Mouse (Mus musculus) liver, embryonic 13.5 days (tissue): Measurements from ENCODE around the gene Sar1b. TPM values are rescaled to one million over a fixed set of nuclear protein-coding genes. Genes with fewer than 3 reads are reported as not detected.

Experiments used
- ATAC-seq: fragments of 200-750 bp; cut with Nextera tagmentation; 2 replicates; pipeline ENCODE4 v1.8.0; 2017; ENCODE audit warnings: low read depth, mild to moderate bottlenecking, moderate number of reproducible peaks, moderate library complexity
- DNase-seq: peaks from one replicate; pipeline ENCODE4 v3.0.0; 2022
- H3K27ac ChIP-seq: fragments of 300-500 bp; sonication (generic); 2 replicates; pipeline ENCODE4 v1.5.1; 2015; ENCODE audit warnings: moderate library complexity, mild to moderate bottlenecking, inconsistent platforms
- H3K27me3 ChIP-seq: fragments of 300-500 bp; sonication (generic); 2 replicates; pipeline ENCODE4 v1.6.1; 2015; ENCODE audit warnings: mild to moderate bottlenecking, inconsistent platforms
- H3K36me3 ChIP-seq: fragments of 300-500 bp; sonication (generic); 2 replicates; pipeline ENCODE4 v1.6.1; 2015; ENCODE audit warnings: mild to moderate bottlenecking, inconsistent platforms
- H3K4me1 ChIP-seq: fragments of 300-500 bp; sonication (generic); replicated peaks from 2 replicates; pipeline ENCODE4 v1.6.1; 2015; ENCODE audit warnings: inconsistent platforms
- H3K4me2 ChIP-seq: fragments of 300-500 bp; sonication (generic); 2 replicates; pipeline ENCODE4 v1.6.1; 2015; ENCODE audit warnings: inconsistent platforms, mild to moderate bottlenecking, moderate library complexity
- H3K4me3 ChIP-seq: fragments of 300-500 bp; sonication (generic); replicated peaks from 2 replicates; pipeline ENCODE4 v1.5.1; 2015; ENCODE audit warnings: mild to moderate bottlenecking, inconsistent platforms
- H3K9ac ChIP-seq: fragments of 300-500 bp; sonication (generic); 2 replicates; pipeline ENCODE4 v1.6.1; 2015; ENCODE audit warnings: mild to moderate bottlenecking, inconsistent platforms
- H3K9me3 ChIP-seq: fragments of 300-500 bp; sonication (generic); replicated peaks from 2 replicates; pipeline ENCODE4 v1.6.1; 2016; ENCODE audit warnings: inconsistent platforms
- WGBS: fragments of 180-500 bp; shearing (Covaris S2); methylation state at CpG from one replicate; pipeline ENCODE4 v1.1.7; 2015; ENCODE audit not compliant: insufficient replicate concordance; 5-methylcytosine and 5-hydroxymethylcytosine counted together
- polyA plus RNA-seq: library from polyadenylated mRNA; unstranded; fragments of >200 nt; fragmentation: Nextera tagmentation; extraction: Ambion mirVana; gene quantifications from 2 replicates; pipeline ENCODE4 v1.2.1, GENCODE M21; 2015

Gene Sar1b
- polyA plus RNA-seq, 1 experiment from 2014 or later = 90.3 TPM

- DNase-seq (no peak), ATAC-seq (peak; percentile 85)
- no peaks in the 10 kb centered on the region; the same call in 1 of the 2 replicates for H3K36me3 ChIP-seq
- WGBS = 71% methylated on average over 4 of the region's 4 CpGs
- H3K9me3 ChIP-seq = no peaks in the 10 kb centered on the region
- H3K4me1 ChIP-seq = peaks cover 47% of the 10 kb centered on the region
- peak overlapping the region; percentile 13; the same call in 1 of the 2 replicates for H3K4me2 ChIP-seq
- no peak overlapping the region for H3K4me3 ChIP-seq
- H3K9ac ChIP-seq = peak overlapping the region; percentile 30; the same call in 1 of the 2 replicates
- H3K27me3 ChIP-seq = no peaks in the 10 kb centered on the region
- peak overlapping the region; percentile 71 for H3K27ac ChIP-seq
Observed at GRCm38 (mm10) chr11:51831962-51832909, 68.7 kb downstream of the Sar1b start.

- WGBS = 64% methylated on average over 5 of the region's 5 CpGs
- H3K27me3 ChIP-seq = no peaks in the 10 kb centered on the region
- 0 out of 2 replicates have a peak overlapping the region, but pooled peaks have one; percentile 13 for H3K4me2 ChIP-seq
- H3K9me3 ChIP-seq = no peaks in the 10 kb centered on the region
- DNase-seq = no peak
- H3K27ac ChIP-seq = peak overlapping the region; percentile 47
- peaks cover 55% of the 10 kb centered on the region for H3K4me1 ChIP-seq
- no peak overlapping the region for H3K9ac ChIP-seq
- H3K36me3 ChIP-seq = no peaks in the 10 kb centered on the region; the same call in 1 of the 2 replicates
- no peak for ATAC-seq
- no peak overlapping the region for H3K4me3 ChIP-seq
Observed at GRCm38 (mm10) chr11:51832992-51833391, 69.5 kb downstream of the Sar1b start.

- no peak overlapping the region for H3K4me2 ChIP-seq
- 65% methylated on average over 10 of the region's 10 CpGs for WGBS
Observed at GRCm38 (mm10) chr11:51833393-51834066, 70.0 kb downstream of the Sar1b start.

GRCm38 (mm10) chr11:51834067-51834411, 70.6 kb downstream of the Sar1b start:
- 82% methylated on average over 8 of the region's 8 CpGs for WGBS
- ATAC-seq (no peak), DNase-seq (no peak)
- Histone ChIP-seq H3K9me3 (no peaks in the 10 kb centered on the region), H3K9ac (no peak overlapping the region), H3K4me2 (no peak overlapping the region), H3K27me3 (no peaks in the 10 kb centered on the region), H3K36me3 (no peaks in the 10 kb centered on the region; the same call in 1 of the 2 replicates), H3K27ac (no peak overlapping the region), H3K4me3 (no peak overlapping the region), H3K4me1 (peaks cover 65% of the 10 kb centered on the region)

More at GRCm38 (mm10) chr11:51833393-51834066, 70.0 kb downstream of the Sar1b start:
- ATAC-seq = no peak
- H3K9ac ChIP-seq = no peak overlapping the region
- H3K27ac ChIP-seq = peak overlapping the region; percentile 47
- no peaks in the 10 kb centered on the region for H3K27me3 ChIP-seq
- H3K4me3 ChIP-seq = no peak overlapping the region
- H3K36me3 ChIP-seq = no peaks in the 10 kb centered on the region; the same call in 1 of the 2 replicates
- peaks cover 60% of the 10 kb centered on the region for H3K4me1 ChIP-seq
- no peak for DNase-seq
- H3K9me3 ChIP-seq = no peaks in the 10 kb centered on the region

- H3K27ac ChIP-seq = no peak overlapping the region
- H3K27me3 ChIP-seq = no peaks in the 10 kb centered on the region
- no peaks in the 10 kb centered on the region for H3K9me3 ChIP-seq
- WGBS = 88% methylated on average over 12 of the region's 12 CpGs
- ATAC-seq = no peak
- no peak for DNase-seq
- no peak overlapping the region for H3K9ac ChIP-seq
- no peak overlapping the region for H3K4me3 ChIP-seq
- no peaks in the 10 kb centered on the region; the same call in 1 of the 2 replicates for H3K36me3 ChIP-seq
- peaks cover 80% of the 10 kb centered on the region for H3K4me1 ChIP-seq
- no peak overlapping the region for H3K4me2 ChIP-seq
Observed at GRCm38 (mm10) chr11:51835598-51835997, 72.1 kb downstream of the Sar1b start.

GRCm38 (mm10) chr11:51836506-51836905, 73.0 kb downstream of the Sar1b start:
- DNase-seq = no peak
- no peak for ATAC-seq
- H3K36me3 ChIP-seq = no peaks in the 10 kb centered on the region
- H3K9me3 ChIP-seq = no peaks in the 10 kb centered on the region
- H3K9ac ChIP-seq = 0 out of 2 replicates have a peak overlapping the region, but pooled peaks have one; percentile 1
- H3K4me2 ChIP-seq = no peak overlapping the region
- no peak overlapping the region for H3K27ac ChIP-seq
- H3K4me3 ChIP-seq = no peak overlapping the region
- peaks cover 80% of the 10 kb centered on the region for H3K4me1 ChIP-seq
- no peaks in the 10 kb centered on the region for H3K27me3 ChIP-seq
- 89% methylated on average over 6 of the region's 6 CpGs for WGBS

GRCm38 (mm10) chr11:51837164-51838153, 74.0 kb downstream of the Sar1b start:
- Histone ChIP-seq H3K9me3 (no peaks in the 10 kb centered on the region), H3K36me3 (no peaks in the 10 kb centered on the region), H3K4me2 (no peak overlapping the region), H3K9ac (peak overlapping the region; percentile 19; the same call in 1 of the 2 replicates), H3K4me1 (peaks cover 80% of the 10 kb centered on the region), H3K4me3 (no peak overlapping the region), H3K27ac (peak overlapping the region; percentile 95), H3K27me3 (no peaks in the 10 kb centered on the region)
- WGBS = 62% methylated on average over 8 of the region's 8 CpGs
- ATAC-seq (no peak), DNase-seq (no peak)

- Histone ChIP-seq H3K9me3 (no peaks in the 10 kb centered on the region), H3K4me3 (no peak overlapping the region), H3K27me3 (no peaks in the 10 kb centered on the region), H3K4me1 (peaks cover 68% of the 10 kb centered on the region), H3K4me2 (0 out of 2 replicates have a peak overlapping the region, but pooled peaks have one; percentile 69), H3K27ac (peak overlapping the region; percentile 95), H3K9ac (peak overlapping the region; percentile 7; the same call in 1 of the 2 replicates), H3K36me3 (no peaks in the 10 kb centered on the region)
- WGBS = 63% methylated on average over 2 of the region's 2 CpGs
- ATAC-seq = peak; percentile 57
- no peak for DNase-seq
Observed at GRCm38 (mm10) chr11:51839106-51839505, 75.6 kb downstream of the Sar1b start.

- H3K4me2 ChIP-seq = peak overlapping the region; percentile 69
- DNase-seq = no peak
- H3K27me3 ChIP-seq = no peaks in the 10 kb centered on the region
- H3K4me1 ChIP-seq = peaks cover 68% of the 10 kb centered on the region
- peak overlapping the region; percentile 68 for H3K9ac ChIP-seq
- peak overlapping the region; percentile 95 for H3K27ac ChIP-seq
- H3K9me3 ChIP-seq = no peaks in the 10 kb centered on the region
- 75% methylated on average over 11 of the region's 11 CpGs for WGBS
- no peak overlapping the region for H3K4me3 ChIP-seq
- no peaks in the 10 kb centered on the region for H3K36me3 ChIP-seq
- peak; percentile 54 for ATAC-seq
Observed at GRCm38 (mm10) chr11:51839973-51840372, 76.5 kb downstream of the Sar1b start.

- Histone ChIP-seq H3K27ac (peak overlapping the region; percentile 95), H3K36me3 (no peaks in the 10 kb centered on the region), H3K4me2 (peak overlapping the region; percentile 69), H3K9me3 (no peaks in the 10 kb centered on the region), H3K9ac (peak overlapping the region; percentile 68), H3K4me1 (peaks cover 67% of the 10 kb centered on the region), H3K27me3 (no peaks in the 10 kb centered on the region), H3K4me3 (peak overlapping the region; percentile 39)
- WGBS = 26% methylated on average over 9 of the region's 9 CpGs
- DNase-seq (peak; percentile 57), ATAC-seq (peak; percentile 87)
Observed at GRCm38 (mm10) chr11:51840657-51841056, 77.2 kb downstream of the Sar1b start.
